Mouse (Mus musculus) limb, embryonic 15.5 days (tissue): ENCODE measurements around the gene Vill. TPM values are rescaled to one million over a fixed set of nuclear protein-coding genes. Genes with fewer than 3 reads are reported as not detected.

Experiments
- ATAC-seq: fragments of 200-750 bp; cut with Nextera tagmentation; 2 replicates; pipeline ENCODE4 v1.8.0; 2017; ENCODE audit warnings: low read depth, moderate TSS enrichment; ENCODE audit not compliant: insufficient number of reproducible peaks, low FRiP score, low TSS enrichment
- H3K27ac ChIP-seq: fragments of 300-500 bp; sonication (generic); 2 replicates; pipeline ENCODE4 v1.5.1; 2015; ENCODE audit warnings: moderate library complexity, mild to moderate bottlenecking, inconsistent platforms
- H3K27me3 ChIP-seq: fragments of 300-500 bp; sonication (generic); 2 replicates; pipeline ENCODE4 v1.6.1; 2015; ENCODE audit warnings: inconsistent platforms
- H3K36me3 ChIP-seq: fragments of 300-500 bp; sonication (generic); 2 replicates; pipeline ENCODE4 v1.6.1; 2015; ENCODE audit warnings: inconsistent platforms
- H3K4me1 ChIP-seq: fragments of 300-500 bp; sonication (generic); 2 replicates; pipeline ENCODE4 v1.6.1; 2015; ENCODE audit warnings: inconsistent platforms
- H3K4me2 ChIP-seq: fragments of 300-500 bp; sonication (generic); 2 replicates; pipeline ENCODE4 v1.6.1; 2015; ENCODE audit warnings: mild to moderate bottlenecking, inconsistent platforms
- H3K4me3 ChIP-seq: fragments of 300-500 bp; sonication (generic); 2 replicates; pipeline ENCODE4 v1.5.1; 2015; ENCODE audit warnings: mild to moderate bottlenecking, inconsistent platforms
- H3K9ac ChIP-seq: fragments of 300-500 bp; sonication (generic); 2 replicates; pipeline ENCODE4 v1.6.1; 2015; ENCODE audit warnings: inconsistent platforms
- H3K9me3 ChIP-seq: fragments of 300-500 bp; sonication (generic); 2 replicates; pipeline ENCODE4 v1.6.1; 2016; ENCODE audit warnings: inconsistent platforms
- WGBS: fragments of 180-500 bp; shearing (Covaris S2); methylation state at CpG from one replicate; pipeline ENCODE4 v1.1.7; 2015; 5-methylcytosine and 5-hydroxymethylcytosine counted together
- microRNA-seq: library from miRNA; unstranded; fragments of <30 nt; microRNA quantifications from one replicate; pipeline ENCODE4, GENCODE M21; 2016
- polyA plus RNA-seq: library from polyadenylated mRNA; unstranded; fragments of >200 nt; fragmentation: Nextera tagmentation; extraction: Ambion mirVana; gene quantifications from 2 replicates; pipeline ENCODE4 v1.2.1, GENCODE M21; 2015

Gene Vill
- polyA plus RNA-seq, 1 experiment from 2014 or later = 19.7 TPM

GRCm38 (mm10) chr9:119101992-119102782 lies 49.6 kb downstream of the Vill start, which contains the start of gene Dlec1:
Gene Dlec1 (plus strand): TSS chr9:119102478.
- ATAC-seq = peak; percentile 66; the same call in 1 of the 2 replicates
- Histone ChIP-seq H3K27ac (peak within 1 kb of the TSS; percentile 74), H3K4me3 (peak within 1 kb of the TSS; percentile 65), H3K36me3 (no peaks in the 10 kb centered on the region), H3K9ac (peak within 1 kb of the TSS; percentile 37; the same call in 1 of the 2 replicates), H3K4me1 (peaks cover 11% of the 10 kb centered on the region), H3K27me3 (0 out of 2 replicates have a peak, but pooled peaks cover 3% of the 10 kb centered on the region), H3K9me3 (no peaks in the 10 kb centered on the region), H3K4me2 (peak within 1 kb of the TSS; percentile 92)
- 4% methylated on average over 44 of the region's 44 CpGs for WGBS

DNA sequence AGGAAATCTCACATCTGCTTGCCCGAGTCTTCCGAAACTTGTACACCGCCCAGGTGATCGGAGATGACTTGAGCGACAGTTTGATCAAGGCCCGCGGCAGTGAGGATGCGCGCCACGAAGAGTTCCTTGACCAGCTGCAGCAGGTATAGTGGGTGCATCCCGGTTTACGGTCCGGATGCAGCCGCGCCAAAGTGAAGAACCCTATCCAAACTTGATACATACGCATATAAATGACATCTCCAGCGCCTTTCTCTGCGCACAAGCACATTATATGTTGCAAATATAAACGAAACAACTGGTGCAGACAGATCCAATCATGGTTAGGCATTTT lies 50.2 kb downstream of the Vill start:
- peak overlapping the region; percentile 65 for H3K4me3 ChIP-seq
- peak overlapping the region; percentile 92 for H3K4me2 ChIP-seq
- peak overlapping the region; percentile 37; the same call in 1 of the 2 replicates for H3K9ac ChIP-seq
- no peaks in the 10 kb centered on the region for H3K9me3 ChIP-seq
- no peaks in the 10 kb centered on the region for H3K36me3 ChIP-seq
- ATAC-seq = no peak
- H3K27me3 ChIP-seq = 0 out of 2 replicates have a peak, but pooled peaks cover 3% of the 10 kb centered on the region
- 2% methylated on average over 19 of the region's 19 CpGs for WGBS
- peaks cover 11% of the 10 kb centered on the region for H3K4me1 ChIP-seq
- H3K27ac ChIP-seq = no peak overlapping the region

DNA sequence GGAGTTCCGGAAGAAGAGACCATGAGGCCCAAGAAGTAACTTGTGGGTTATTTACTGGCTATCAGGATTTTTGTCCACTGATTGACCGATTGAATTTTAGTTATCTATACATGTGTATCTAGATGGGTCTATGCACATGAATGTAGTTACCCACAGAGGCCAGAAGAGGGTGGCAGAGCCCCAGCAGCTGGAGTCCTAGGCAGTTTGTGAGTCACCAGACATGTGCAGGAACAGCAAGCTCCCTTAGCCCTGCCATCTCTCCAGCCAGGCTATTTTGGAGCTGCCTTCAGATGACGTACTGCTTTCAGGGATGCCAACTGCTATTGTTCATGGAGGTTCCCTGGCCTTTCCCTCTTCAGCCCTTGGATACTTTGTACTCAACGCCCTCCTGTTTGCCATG lies 55.0 kb downstream of the Vill start:
- no peak for ATAC-seq
- H3K4me1 ChIP-seq = peaks cover 18% of the 10 kb centered on the region
- H3K9ac ChIP-seq = no peak overlapping the region
- WGBS = 83% methylated on average over 4 of the region's 4 CpGs
- no peaks in the 10 kb centered on the region for H3K36me3 ChIP-seq
- H3K4me3 ChIP-seq = no peak overlapping the region
- H3K27ac ChIP-seq = no peak overlapping the region
- 0 out of 2 replicates have a peak, but pooled peaks cover 3% of the 10 kb centered on the region for H3K27me3 ChIP-seq
- H3K9me3 ChIP-seq = no peaks in the 10 kb centered on the region
- no peak overlapping the region for H3K4me2 ChIP-seq

GRCm38 (mm10) chr9:119109685-119110353 lies 57.2 kb downstream of the Vill start:
- WGBS = 32% methylated on average over 12 of the region's 12 CpGs
- no peak for ATAC-seq
- H3K4me2 ChIP-seq = no peak overlapping the region
- no peaks in the 10 kb centered on the region for H3K27me3 ChIP-seq
- H3K27ac ChIP-seq = no peak overlapping the region
- no peaks in the 10 kb centered on the region for H3K36me3 ChIP-seq
- no peak overlapping the region for H3K9ac ChIP-seq
- H3K9me3 ChIP-seq = no peaks in the 10 kb centered on the region
- H3K4me1 ChIP-seq = peaks cover 14% of the 10 kb centered on the region; the same call in 1 of the 2 replicates
- no peak overlapping the region for H3K4me3 ChIP-seq

DNA sequence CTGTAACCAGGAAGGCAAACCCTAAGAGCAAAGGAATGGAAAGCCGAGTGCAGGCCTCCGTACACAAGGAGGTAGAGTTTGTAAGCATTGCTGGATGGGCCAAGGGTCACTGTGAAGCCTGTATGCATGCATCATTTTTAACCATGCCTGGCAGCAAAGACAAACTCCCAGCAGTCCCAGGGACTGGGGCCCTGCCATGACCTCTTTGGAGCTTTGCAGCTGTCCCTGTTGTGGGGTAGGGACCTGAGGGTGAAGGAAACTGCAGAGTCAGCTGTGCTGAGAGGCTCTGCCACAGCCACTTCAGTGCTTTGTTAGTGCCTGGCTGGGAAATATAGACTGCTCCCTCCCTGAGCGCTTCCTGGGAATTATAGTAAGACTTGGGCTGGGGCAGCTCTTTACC lies 58.1 kb downstream of the Vill start:
- WGBS = 55% methylated on average over 3 of the region's 3 CpGs
- Histone ChIP-seq H3K4me3 (no peak overlapping the region), H3K9me3 (no peaks in the 10 kb centered on the region), H3K9ac (no peak overlapping the region), H3K4me2 (no peak overlapping the region), H3K36me3 (no peaks in the 10 kb centered on the region), H3K27ac (no peak overlapping the region), H3K27me3 (no peaks in the 10 kb centered on the region), H3K4me1 (peaks cover 14% of the 10 kb centered on the region; the same call in 1 of the 2 replicates)
- no peak for ATAC-seq

DNA sequence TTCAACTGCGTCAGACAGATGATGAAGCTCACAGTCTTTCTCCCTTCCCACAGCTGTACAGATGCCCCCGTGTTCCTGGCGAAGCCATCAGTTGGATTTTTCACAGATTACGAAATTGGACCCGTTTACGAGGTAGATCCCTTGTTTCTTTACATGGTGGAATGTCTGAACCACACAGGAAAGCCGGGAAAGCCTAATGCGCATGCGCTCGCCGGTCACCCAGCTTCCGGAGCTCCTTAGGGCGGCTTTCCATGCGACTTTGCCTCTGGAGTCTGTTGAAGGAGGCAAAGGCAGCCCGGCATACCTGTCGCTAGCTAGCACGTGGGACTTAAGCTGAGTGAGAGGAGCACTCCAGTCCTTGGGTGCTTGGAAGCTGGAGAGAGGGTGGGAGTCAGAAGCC lies 62.3 kb downstream of the Vill start:
- no peak overlapping the region for H3K4me2 ChIP-seq
- no peak overlapping the region for H3K4me3 ChIP-seq
- 72% methylated on average over 17 of the region's 17 CpGs for whole genome bisulfite sequencing
- no peak overlapping the region for H3K9ac ChIP-seq
- H3K9me3 ChIP-seq = no peaks in the 10 kb centered on the region
- H3K4me1 ChIP-seq = peaks cover 5% of the 10 kb centered on the region; the same call in 1 of the 2 replicates
- H3K27ac ChIP-seq = no peak overlapping the region
- ATAC-seq = no peak
- no peaks in the 10 kb centered on the region for H3K27me3 ChIP-seq
- H3K36me3 ChIP-seq = no peaks in the 10 kb centered on the region

DNA sequence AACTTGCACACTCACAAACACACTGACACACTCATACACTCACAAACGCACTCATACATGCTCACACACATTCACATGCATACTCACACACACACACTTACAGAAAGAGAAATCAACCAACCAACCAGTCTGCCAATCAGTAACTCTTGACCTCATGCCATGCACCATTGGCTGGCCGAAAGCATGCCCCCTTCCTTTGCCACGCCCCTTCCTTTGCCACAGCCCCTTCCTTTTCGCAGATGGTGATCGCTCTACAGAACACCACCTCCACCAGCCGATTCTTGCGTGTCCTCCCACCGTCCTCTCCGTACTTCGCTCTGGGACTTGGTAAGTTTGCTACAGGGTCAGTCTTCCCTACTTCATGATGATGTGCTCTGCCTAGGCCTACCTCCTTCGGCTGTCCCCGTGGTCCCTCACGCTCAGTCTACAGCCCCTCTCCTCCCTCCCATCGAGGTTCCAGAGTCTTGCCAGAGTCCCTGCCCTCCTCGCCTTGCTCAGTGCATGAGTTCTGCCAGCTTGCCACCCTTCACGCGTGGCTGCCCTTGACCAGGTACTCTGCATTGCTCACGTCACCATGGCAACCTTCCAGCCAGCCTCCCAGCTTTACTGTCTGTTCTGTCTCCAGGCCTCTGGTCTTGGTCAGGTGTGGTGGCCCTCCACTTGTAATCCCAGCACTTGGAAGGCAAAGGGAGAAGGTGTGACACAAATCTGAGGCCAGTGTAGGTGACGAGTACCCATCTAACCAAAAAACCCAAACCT lies 67.0 kb downstream of the Vill start:
- no peak overlapping the region for H3K9ac ChIP-seq
- H3K4me2 ChIP-seq = no peak overlapping the region
- no peak for ATAC-seq
- no peaks in the 10 kb centered on the region for H3K9me3 ChIP-seq
- no peak overlapping the region for H3K27ac ChIP-seq
- 0 out of 2 replicates have a peak, but pooled peaks cover 3% of the 10 kb centered on the region for H3K4me1 ChIP-seq
- no peaks in the 10 kb centered on the region for H3K27me3 ChIP-seq
- H3K36me3 ChIP-seq = no peaks in the 10 kb centered on the region
- WGBS = 90% methylated on average over 19 of the region's 19 CpGs
- H3K4me3 ChIP-seq = no peak overlapping the region

DNA sequence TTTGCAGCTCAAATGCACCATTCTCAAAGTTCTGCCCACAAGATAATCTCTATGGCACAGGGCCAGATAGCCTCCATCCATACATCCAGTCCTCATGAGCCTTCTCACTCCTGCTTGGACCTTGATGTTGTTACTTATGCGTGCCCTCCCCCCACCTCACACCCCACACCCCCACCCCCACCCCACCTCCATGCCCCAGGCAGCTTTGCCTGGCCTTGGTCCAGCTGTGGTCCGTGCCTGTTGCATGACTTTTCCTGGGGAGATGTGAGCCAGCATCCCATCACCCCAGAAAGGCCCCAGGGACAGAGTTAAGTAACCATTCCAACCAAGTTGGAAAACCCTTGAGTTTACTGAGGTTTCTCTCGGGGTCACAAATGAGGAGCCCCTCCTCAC lies 67.6 kb downstream of the Vill start:
- Histone ChIP-seq H3K4me1 (0 out of 2 replicates have a peak, but pooled peaks cover 3% of the 10 kb centered on the region), H3K9me3 (no peaks in the 10 kb centered on the region), H3K4me2 (no peak overlapping the region), H3K4me3 (no peak overlapping the region), H3K27ac (no peak overlapping the region), H3K27me3 (no peaks in the 10 kb centered on the region), H3K9ac (no peak overlapping the region), H3K36me3 (no peaks in the 10 kb centered on the region)
- ATAC-seq = no peak
- 42% methylated on average over 3 of the region's 3 CpGs for WGBS

Small RNAs within 50 kb of the gene (microRNA-seq; reads per million reads assigned to microRNA genes)
- gene Mir26a-1 = 11.0 reads per million, percentile 27 among the genes with 10 or more reads in this experiment

Other genes with a start within 250 kb of the Vill start
- gene Ctdspl, start 126.3 kb upstream of the Vill start, polyA plus RNA-seq = 17.0 and 19.2 TPM in 2 replicates
- 55.5 and 57.7 TPM in 2 replicates for gene Plcd1, start 40.7 kb downstream of the Vill start, polyA plus RNA-seq
- 0.38 and 0.46 TPM in 2 replicates for gene Dlec1, start 49.7 kb downstream of the Vill start, polyA plus RNA-seq
- gene Acaa1b, start 104.3 kb downstream of the Vill start, polyA plus RNA-seq = 1.7 and 2.4 TPM in 2 replicates
- gene Gm47289, start 106.4 kb downstream of the Vill start, polyA plus RNA-seq = not detected in 2 replicates
- gene Slc22a13, start 156.3 kb downstream of the Vill start, polyA plus RNA-seq = not detected in 2 replicates